Comparison of ENCODE assay signal across 19 mouse cellular contexts in genomic region chr17:86669641-86670373, GRCm38 (mm10).
DNase-seq lines count a peak whose midpoint lies in the region; TF ChIP-seq lines count a peak whose summit lies in the region.
"Had no signal": no experiment of that assay in that cellular context is flagged by ENCODE, and none has a peak within 500 bp of the region (broad histone marks: within the 10 kb centered on the region; RNA-seq: fewer than 3 reads in every experiment).

No protein-coding gene starts in this region.

- TF ChIP-seq EP300 in heart, adult 2 months (IDR thresholded peaks at IDR 0.05; ENCODE audit: insufficient read depth, low read depth, low read length), result no peak

- no peaks in the 10 kb centered on the region for H3K27me3 ChIP-seq in heart, adult 2 months (ENCODE audit: control insufficient read depth, insufficient read depth, low read length)
- H3K27me3 ChIP-seq in limb, embryonic 10.5 days (ENCODE audit: low read depth, poor library complexity, severe bottlenecking), result no peaks in the 10 kb centered on the region
- H3K27me3 ChIP-seq: neural tube, embryonic 13.5 days had no signal

- WGBS in heart, adult 2 months, result 84% methylated on average over 13 of the region's 13 CpGs
- WGBS in limb, embryonic 10.5 days, result 80% methylated on average over 13 of the region's 13 CpGs

- no peak overlapping the region for H3K9ac ChIP-seq in heart, adult 2 months (ENCODE audit: low read depth, low read length)
- H3K9ac ChIP-seq: forebrain, postnatal 0 days; lung, embryonic 14.5 days; neural tube, embryonic 13.5 days had no signal

- no peaks in the 10 kb centered on the region for H3K36me3 ChIP-seq in heart, adult 2 months (ENCODE audit: control insufficient read depth, insufficient read depth, low read length)
- H3K36me3 ChIP-seq in limb, embryonic 10.5 days, result no peaks in the 10 kb centered on the region
- H3K36me3 ChIP-seq: G1E; midbrain, embryonic 10.5 days; neural tube, embryonic 13.5 days had no signal

- H3K4me3 ChIP-seq in heart, adult 2 months, result no peak overlapping the region
- H3K4me3 ChIP-seq in limb, embryonic 10.5 days, result no peak overlapping the region
- H3K4me3 ChIP-seq: erythroblast, embryonic 14.5 days; midbrain, embryonic 10.5 days; neural tube, embryonic 13.5 days had no signal

- TF ChIP-seq CTCF in heart, adult 2 months (IDR thresholded peaks at IDR 0.05), result no peak

- intact Hi-C loops in heart, postnatal 25 days (cut with DNase I), result loop anchor here (5.0 kb wide), 2 partner anchors 37 to 82 kb away; partner anchors contain the start of gene Epas1
- intact Hi-C loops in heart, adult 2 months (cut with DNase I), result loop anchor here (2.0 kb wide), 1 partner anchor 75 kb away; no protein-coding TSS in a partner anchor
- intact Hi-C loops in left cerebral cortex, postnatal 36 days (cut with DNase I), result no loop called here

- peak overlapping the region; percentile 68 for H3K27ac ChIP-seq in heart, adult 2 months
- 0 out of 2 replicates have a peak overlapping the region, but pooled peaks have one; percentile 25 for H3K27ac ChIP-seq in limb, embryonic 10.5 days
- H3K27ac ChIP-seq: midbrain, embryonic 10.5 days; neural tube, embryonic 13.5 days had no signal

- TF ChIP-seq POLR2A in heart, adult 2 months (IDR thresholded peaks at IDR 0.05; ENCODE audit: insufficient read depth, low read depth, low read length), result no peak

- H3K9me3 ChIP-seq in limb, embryonic 10.5 days (replicated peaks), result no peaks in the 10 kb centered on the region
- H3K9me3 ChIP-seq: midbrain, embryonic 10.5 days; neural tube, embryonic 13.5 days had no signal

- DNase-seq in heart, adult 11 months, result peak; percentile 95
- DNase-seq in heart, postnatal 25 days (ENCODE audit: low spot score), result no peak
- peak; percentile 22 to 39 for DNase-seq in lung, postnatal 4 days
- DNase-seq in lung, postnatal 25 days (ENCODE audit: low spot score), result no peak
- DNase-seq in heart, adult 2 months, result peak; percentile 45 to 54
- DNase-seq in limb, embryonic 10.5 days (ENCODE audit: low spot score), result no peak
- DNase-seq in left cerebral cortex, postnatal 36 days (ENCODE audit: low spot score in 2 of 2), result no peak
- no peak for DNase-seq in right cerebral cortex, postnatal 4 days
- DNase-seq: adrenal gland, postnatal 14 days; cerebellum, postnatal 14 days; forebrain, postnatal 0 days; gastrocnemius, postnatal 10 days; layer of hippocampus, adult 9-11 months; liver had no signal

- H3K79me2 ChIP-seq in heart, adult 2 months (replicated peaks; ENCODE audit: control insufficient read depth, insufficient read depth, low read length), result no peaks in the 10 kb centered on the region

- H3K4me1 ChIP-seq in heart, adult 2 months (ENCODE audit: control insufficient read depth, insufficient read depth, low read length), result peaks cover 7% of the 10 kb centered on the region
- H3K4me1 ChIP-seq in limb, embryonic 10.5 days, result peaks cover 11% of the 10 kb centered on the region; the same call in 1 of the 2 replicates
- H3K4me1 ChIP-seq: neural tube, embryonic 13.5 days had no signal

Comparison
In these comparisons a context has a peak if more than half of its experiments do, and no peak if none do; other contexts are left out.
1. DNase-seq: peak in heart, adult 11 months (single experiment), lung, postnatal 4 days (2 of 2) and heart, adult 2 months (2 of 2); none in heart, postnatal 25 days (single experiment), lung, postnatal 25 days (single experiment), limb, embryonic 10.5 days (single experiment), left cerebral cortex, postnatal 36 days (0 of 2) and right cerebral cortex, postnatal 4 days (single experiment).